ENCODE assay signal across 9 mouse cellular contexts in the genomic region with DNA sequence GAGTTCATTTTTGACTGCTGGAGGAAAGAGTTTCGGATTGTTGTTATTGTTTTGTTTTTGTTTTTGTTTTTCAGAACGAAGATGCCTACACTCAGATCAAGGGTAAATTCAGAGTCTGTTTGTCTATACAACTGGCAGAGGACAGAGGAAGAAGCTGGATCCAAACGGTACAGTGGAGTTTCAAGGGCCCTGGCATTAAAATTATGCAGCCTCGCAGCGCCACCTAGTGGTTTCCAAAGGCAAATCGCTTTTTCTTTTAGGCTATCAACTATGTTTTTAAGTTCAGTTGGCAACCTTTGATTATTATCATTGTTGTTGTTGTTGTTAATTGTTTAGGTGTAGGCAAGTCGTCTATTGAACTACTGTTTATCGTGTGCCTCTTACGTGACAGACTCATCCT. TPM values are rescaled to one million over a fixed set of nuclear protein-coding genes. Genes with fewer than 3 reads are reported as not detected.
DNase-seq lines count a peak whose midpoint lies in the region; ATAC-seq and TF ChIP-seq lines count a peak whose summit lies in the region.
"Had no signal": no experiment of that assay in that cellular context is flagged by ENCODE, and none has a peak within 500 bp of the region (broad histone marks: within the 10 kb centered on the region; RNA-seq: fewer than 3 reads in every experiment).

No protein-coding gene starts in this region.

- ATAC-seq in midbrain, embryonic 11.5 days (ENCODE audit: low FRiP score): 0 out of 2 replicates have a peak, but pooled peaks have one; percentile 35
- no peak; the same call in 1 of the 2 replicates for ATAC-seq in midbrain, embryonic 16.5 days
- no peak for ATAC-seq in hindbrain, postnatal 0 days
- ATAC-seq in limb, embryonic 11.5 days (ENCODE audit: insufficient number of reproducible peaks, low FRiP score, low TSS enrichment, low read depth): no peak
- ATAC-seq in neutrophil, adult 5-6 weeks (ENCODE audit: extremely low read depth, insufficient number of reproducible peaks, low FRiP score, poor library complexity, severe bottlenecking): peak; percentile 76; the same call in 1 of the 2 replicates

- H3K36me3 ChIP-seq in midbrain, embryonic 11.5 days (ENCODE audit: control insufficient read depth, insufficient read depth, low read length): no peaks in the 10 kb centered on the region
- no peaks in the 10 kb centered on the region for H3K36me3 ChIP-seq in midbrain, embryonic 16.5 days (ENCODE audit: control insufficient read depth, insufficient read depth, low read length)
- no peaks in the 10 kb centered on the region for H3K36me3 ChIP-seq in hindbrain, postnatal 0 days (ENCODE audit: insufficient read depth, low read length)
- H3K36me3 ChIP-seq in limb, embryonic 11.5 days (ENCODE audit: control insufficient read depth, insufficient read depth, low read length): no peaks in the 10 kb centered on the region
- H3K36me3 ChIP-seq: neural tube, embryonic 13.5 days had no signal

- no peaks in the 10 kb centered on the region for H3K9me3 ChIP-seq in midbrain, embryonic 11.5 days (ENCODE audit: control insufficient read depth, low read length)
- H3K9me3 ChIP-seq in midbrain, embryonic 16.5 days (replicated peaks; ENCODE audit: control insufficient read depth, low read length, poor library complexity, severe bottlenecking): no peaks in the 10 kb centered on the region
- no peaks in the 10 kb centered on the region for H3K9me3 ChIP-seq in hindbrain, postnatal 0 days (ENCODE audit: low read length)
- no peaks in the 10 kb centered on the region for H3K9me3 ChIP-seq in limb, embryonic 11.5 days (ENCODE audit: control insufficient read depth, low read length)
- H3K9me3 ChIP-seq: neural tube, embryonic 13.5 days had no signal

- no peak for TF ChIP-seq POLR2A in embryonic fibroblast, embryonic 13.5 days (IDR thresholded peaks at IDR 0.05; ENCODE audit: low read depth, low read length)

- no peaks in the 10 kb centered on the region for H3K4me1 ChIP-seq in midbrain, embryonic 11.5 days (ENCODE audit: control insufficient read depth, insufficient read depth, low read length)
- H3K4me1 ChIP-seq in midbrain, embryonic 16.5 days (ENCODE audit: control insufficient read depth, insufficient read depth, low read length): no peaks in the 10 kb centered on the region
- H3K4me1 ChIP-seq in embryonic fibroblast, embryonic 13.5 days (ENCODE audit: control insufficient read depth, insufficient read depth, low read length): no peaks in the 10 kb centered on the region
- H3K4me1 ChIP-seq in hindbrain, postnatal 0 days (ENCODE audit: insufficient read depth, low read length): no peaks in the 10 kb centered on the region
- H3K4me1 ChIP-seq in limb, embryonic 11.5 days (ENCODE audit: control insufficient read depth, insufficient read depth, low read length): 0 out of 2 replicates have a peak, but pooled peaks cover 4% of the 10 kb centered on the region
- H3K4me1 ChIP-seq: neural tube, embryonic 13.5 days had no signal

- no peak overlapping the region for H3K9ac ChIP-seq in midbrain, embryonic 11.5 days (ENCODE audit: low read length)
- no peak overlapping the region for H3K9ac ChIP-seq in midbrain, embryonic 16.5 days (ENCODE audit: low read depth, low read length)
- H3K9ac ChIP-seq in hindbrain, postnatal 0 days (replicated peaks; ENCODE audit: low read length): no peak overlapping the region
- no peak overlapping the region for H3K9ac ChIP-seq in limb, embryonic 11.5 days (ENCODE audit: low read length)
- H3K9ac ChIP-seq: neural tube, embryonic 13.5 days had no signal

- H3K27me3 ChIP-seq in midbrain, embryonic 11.5 days (ENCODE audit: control insufficient read depth, insufficient read depth, low read length): no peaks in the 10 kb centered on the region
- H3K27me3 ChIP-seq in midbrain, embryonic 16.5 days (ENCODE audit: control insufficient read depth, insufficient read depth, low read depth, low read length): no peaks in the 10 kb centered on the region
- no peaks in the 10 kb centered on the region for H3K27me3 ChIP-seq in hindbrain, postnatal 0 days (ENCODE audit: insufficient read depth, low read length)
- H3K27me3 ChIP-seq in limb, embryonic 11.5 days (ENCODE audit: control insufficient read depth, insufficient read depth, low read length): no peaks in the 10 kb centered on the region
- H3K27me3 ChIP-seq: neural tube, embryonic 13.5 days had no signal

- 8% methylated on average over 9 of the region's 9 CpGs for WGBS in midbrain, embryonic 11.5 days
- 8% methylated on average over 9 of the region's 9 CpGs for WGBS in midbrain, embryonic 16.5 days
- 8% methylated on average over 9 of the region's 9 CpGs for WGBS in hindbrain, postnatal 0 days
- WGBS in limb, embryonic 11.5 days: 6% methylated on average over 9 of the region's 9 CpGs

- H3K27ac ChIP-seq in midbrain, embryonic 11.5 days (ENCODE audit: low read depth, low read length): no peak overlapping the region
- H3K27ac ChIP-seq in midbrain, embryonic 16.5 days (ENCODE audit: low read length): no peak overlapping the region
- no peak overlapping the region for H3K27ac ChIP-seq in embryonic fibroblast, embryonic 13.5 days (ENCODE audit: insufficient read depth, low read length)
- H3K27ac ChIP-seq in hindbrain, postnatal 0 days: no peak overlapping the region
- no peak overlapping the region for H3K27ac ChIP-seq in limb, embryonic 11.5 days (replicated peaks; ENCODE audit: low read depth, low read length)
- H3K27ac ChIP-seq: neural tube, embryonic 13.5 days had no signal

- 0 out of 2 replicates have a peak, but pooled peaks have one; percentile 14 for TF ChIP-seq CTCF in embryonic fibroblast, embryonic 13.5 days (IDR thresholded peaks at IDR 0.05; ENCODE audit: borderline replicate concordance, insufficient read depth, low read length)
- TF ChIP-seq CTCF in hindbrain, postnatal 0 days (IDR thresholded peaks at IDR 0.05; ENCODE audit: low read depth): peak; percentile 86

- H3K4me3 ChIP-seq in midbrain, embryonic 11.5 days (ENCODE audit: low read depth, low read length): no peak overlapping the region
- H3K4me3 ChIP-seq in midbrain, embryonic 16.5 days (ENCODE audit: low read depth, low read length): no peak overlapping the region
- no peak overlapping the region for H3K4me3 ChIP-seq in embryonic fibroblast, embryonic 13.5 days (ENCODE audit: insufficient read depth, low read length)
- no peak overlapping the region for H3K4me3 ChIP-seq in hindbrain, postnatal 0 days (ENCODE audit: low read length)
- H3K4me3 ChIP-seq in limb, embryonic 11.5 days (ENCODE audit: low read depth, low read length): no peak overlapping the region
- H3K4me3 ChIP-seq: neural tube, embryonic 13.5 days had no signal

- DNase-seq in midbrain, embryonic 11.5 days (ENCODE audit: low spot score, missing footprints): peak; percentile 95
- peak; percentile 79 to 87 for DNase-seq in adrenal gland, postnatal 36 days
- DNase-seq in hindbrain, postnatal 0 days (ENCODE audit: low spot score): peak; percentile 84
- peak; percentile 89 for DNase-seq in limb, embryonic 11.5 days (ENCODE audit: low spot score)
- peak; percentile 80 for DNase-seq in thymus, postnatal 25 days

- H3K4me2 ChIP-seq in midbrain, embryonic 11.5 days: no peak overlapping the region
- no peak overlapping the region for H3K4me2 ChIP-seq in midbrain, embryonic 16.5 days (ENCODE audit: low read length)
- no peak overlapping the region for H3K4me2 ChIP-seq in hindbrain, postnatal 0 days (ENCODE audit: low read depth, low read length)
- H3K4me2 ChIP-seq in limb, embryonic 11.5 days (ENCODE audit: low read depth, severe bottlenecking): no peak overlapping the region
- H3K4me2 ChIP-seq: neural tube, embryonic 13.5 days had no signal

RNA-seq across cellular contexts. Expression of a gene that starts 16.6 kb away (rescaled TPM):
- 99.4 and 124 TPM in 2 replicates for polyA plus RNA-seq in midbrain, embryonic 11.5 days (2014; fragmentation: Nextera tagmentation; extraction: Ambion mirVana)
- 21.8 and 27.6 TPM in 2 replicates for polyA plus RNA-seq in midbrain, embryonic 16.5 days (2015; fragmentation: Nextera tagmentation; extraction: Ambion mirVana)
- total RNA-seq in adrenal gland, postnatal 36 days (2021): 100 to 1,000 TPM; 159 to 164 TPM
- 3.7 and 6.8 TPM in 2 replicates for polyA plus RNA-seq in embryonic fibroblast, embryonic 13.5 days (2011; ENCODE audit: insufficient read length, low read depth, missing spikeins)
- total RNA-seq in hindbrain, postnatal 0 days (2014; rRNA removed): 1,614 and 2,187 TPM in 2 replicates
- polyA plus RNA-seq in hindbrain, postnatal 0 days (2015; fragmentation: Nextera tagmentation; extraction: Ambion mirVana): 36.9 and 39.6 TPM in 2 replicates
- polyA plus RNA-seq in limb, embryonic 11.5 days (2014; fragmentation: Nextera tagmentation; extraction: Ambion mirVana): 133 and 134 TPM in 2 replicates
- 92.3 and 119 TPM in 2 replicates for total RNA-seq in neutrophil, adult 5-6 weeks (2017)

RNA-seq across cellular contexts. Expression of a gene that starts 22.4 kb away (rescaled TPM):
- polyA plus RNA-seq in midbrain, embryonic 11.5 days (2014; fragmentation: Nextera tagmentation; extraction: Ambion mirVana): 7.4 and 9.8 TPM in 2 replicates
- 0.53 and 0.60 TPM in 2 replicates for polyA plus RNA-seq in midbrain, embryonic 16.5 days (2015; fragmentation: Nextera tagmentation; extraction: Ambion mirVana)
- 1 to 10 TPM; 7.4 TPM for total RNA-seq in adrenal gland, postnatal 36 days (2021)
- 2.4 and 5.1 TPM in 2 replicates for polyA plus RNA-seq in embryonic fibroblast, embryonic 13.5 days (2011; ENCODE audit: insufficient read length, low read depth, missing spikeins)
- total RNA-seq in hindbrain, postnatal 0 days (2014; rRNA removed): 173 and 207 TPM in 2 replicates
- polyA plus RNA-seq in hindbrain, postnatal 0 days (2015; fragmentation: Nextera tagmentation; extraction: Ambion mirVana): 0.96 and 1.4 TPM in 2 replicates
- polyA plus RNA-seq in limb, embryonic 11.5 days (2014; fragmentation: Nextera tagmentation; extraction: Ambion mirVana): 12.6 and 13.2 TPM in 2 replicates
- 12.9 and 13.3 TPM in 2 replicates for total RNA-seq in neutrophil, adult 5-6 weeks (2017)

RNA-seq across cellular contexts. Expression of a gene that starts 23.0 kb away (rescaled TPM):
- 1.6 and 1.7 TPM in 2 replicates for polyA plus RNA-seq in midbrain, embryonic 11.5 days (2014; fragmentation: Nextera tagmentation; extraction: Ambion mirVana)
- 1.0 and 1.4 TPM in 2 replicates for polyA plus RNA-seq in midbrain, embryonic 16.5 days (2015; fragmentation: Nextera tagmentation; extraction: Ambion mirVana)
- 10 to 100 TPM; 12.1 to 13.4 TPM for total RNA-seq in adrenal gland, postnatal 36 days (2021)
- polyA plus RNA-seq in embryonic fibroblast, embryonic 13.5 days (2011; ENCODE audit: insufficient read length, low read depth, missing spikeins): 2.2 and 4.1 TPM in 2 replicates
- total RNA-seq in hindbrain, postnatal 0 days (2014; rRNA removed): 262 and 304 TPM in 2 replicates
- polyA plus RNA-seq in hindbrain, postnatal 0 days (2015; fragmentation: Nextera tagmentation; extraction: Ambion mirVana): 0.30 and 0.41 TPM in 2 replicates
- polyA plus RNA-seq in limb, embryonic 11.5 days (2014; fragmentation: Nextera tagmentation; extraction: Ambion mirVana): 3.1 and 3.9 TPM in 2 replicates
- 83.4 and 97.3 TPM in 2 replicates for total RNA-seq in neutrophil, adult 5-6 weeks (2017)

RNA-seq across cellular contexts. Expression of a gene that starts 23.8 kb away (rescaled TPM):
- 1.9 and 2.2 TPM in 2 replicates for polyA plus RNA-seq in midbrain, embryonic 11.5 days (2014; fragmentation: Nextera tagmentation; extraction: Ambion mirVana)
- not detected in 2 replicates for polyA plus RNA-seq in midbrain, embryonic 16.5 days (2015; fragmentation: Nextera tagmentation; extraction: Ambion mirVana)
- total RNA-seq in adrenal gland, postnatal 36 days (2021): 10 to 100 TPM in 1 of 2 experiments, 1 to 10 TPM in 1; 8.1 to 13.6 TPM
- 2.9 and 3.0 TPM in 2 replicates for polyA plus RNA-seq in embryonic fibroblast, embryonic 13.5 days (2011; ENCODE audit: insufficient read length, low read depth, missing spikeins)
- 636 and 885 TPM in 2 replicates for total RNA-seq in hindbrain, postnatal 0 days (2014; rRNA removed)
- 0.69 TPM in 1 of 2 replicates, not detected in the other for polyA plus RNA-seq in hindbrain, postnatal 0 days (2015; fragmentation: Nextera tagmentation; extraction: Ambion mirVana)
- polyA plus RNA-seq in limb, embryonic 11.5 days (2014; fragmentation: Nextera tagmentation; extraction: Ambion mirVana): 2.2 and 3.1 TPM in 2 replicates
- total RNA-seq in neutrophil, adult 5-6 weeks (2017): 33.4 and 78.8 TPM in 2 replicates

RNA-seq across cellular contexts. Expression of a gene that starts 24.0 kb away (rescaled TPM):
- 2.6 and 4.9 TPM in 2 replicates for polyA plus RNA-seq in midbrain, embryonic 11.5 days (2014; fragmentation: Nextera tagmentation; extraction: Ambion mirVana)
- not detected in 2 replicates for polyA plus RNA-seq in midbrain, embryonic 16.5 days (2015; fragmentation: Nextera tagmentation; extraction: Ambion mirVana)
- total RNA-seq in adrenal gland, postnatal 36 days (2021): 10 to 100 TPM; 34.6 to 44.5 TPM
- 5.7 and 6.4 TPM in 2 replicates for polyA plus RNA-seq in embryonic fibroblast, embryonic 13.5 days (2011; ENCODE audit: insufficient read length, low read depth, missing spikeins)
- total RNA-seq in hindbrain, postnatal 0 days (2014; rRNA removed): 695 and 1,354 TPM in 2 replicates
- polyA plus RNA-seq in hindbrain, postnatal 0 days (2015; fragmentation: Nextera tagmentation; extraction: Ambion mirVana): 1.3 and 2.4 TPM in 2 replicates
- polyA plus RNA-seq in limb, embryonic 11.5 days (2014; fragmentation: Nextera tagmentation; extraction: Ambion mirVana): 4.5 and 5.4 TPM in 2 replicates
- total RNA-seq in neutrophil, adult 5-6 weeks (2017): 32.7 and 52.5 TPM in 2 replicates

Comparison
In these comparisons a context has a peak if more than half of its experiments do, and no peak if none do; other contexts are left out.
1. ATAC-seq: peak in midbrain, embryonic 11.5 days (single experiment) and neutrophil, adult 5-6 weeks (single experiment); none in midbrain, embryonic 16.5 days (single experiment), hindbrain, postnatal 0 days (single experiment) and limb, embryonic 11.5 days (single experiment).
2. Peak in every context shown above with its lines, with median percentiles within 50 percentile points of each other: DNase-seq.